Mouse (Mus musculus) erythroblast, embryonic 14.5 days (primary cell): ENCODE data around the gene Xpc. TPM values are rescaled to one million over a fixed set of nuclear protein-coding genes. Genes with fewer than 3 reads are reported as not detected.
"Not testable (repeated sequence)": the region's sequence is repeated elsewhere in the genome, so short reads cannot be mapped to it uniquely, and the experiment has no call there.

Experiments
- H3K27me3 ChIP-seq: 2 replicates; pipeline ENCODE4 v1.6.1; 2012; ENCODE audit warnings: inconsistent platforms; ENCODE audit not compliant: control insufficient read depth
- H3K36me3 ChIP-seq: 2 replicates; pipeline ENCODE4 v1.6.1; 2012; ENCODE audit warnings: mild to moderate bottlenecking, inconsistent platforms; ENCODE audit not compliant: control insufficient read depth
- H3K4me1 ChIP-seq: 2 replicates; pipeline ENCODE4 v1.6.1; 2012; ENCODE audit warnings: inconsistent platforms; ENCODE audit not compliant: control insufficient read depth
- H3K4me3 ChIP-seq: replicated peaks from 2 replicates; pipeline ENCODE3; 2012; ENCODE audit warnings: moderate library complexity, mild to moderate bottlenecking, inconsistent platforms
- H3K9me3 ChIP-seq: 2 replicates; pipeline ENCODE4 v1.6.1; 2012; ENCODE audit warnings: low read length, inconsistent platforms, mixed read lengths; ENCODE audit not compliant: control insufficient read depth
- GATA1 ChIP-seq: IDR thresholded peaks from 2 replicates; pipeline ENCODE4 v1.6.1; 2012; ENCODE audit warnings: low read length, inconsistent platforms, mixed read lengths
- TAL1 ChIP-seq: IDR thresholded peaks from 3 replicates; pipeline ENCODE4 v1.6.1; 2012; ENCODE audit warnings: low read length, inconsistent platforms, mixed read lengths
- polyA plus RNA-seq: library from polyadenylated mRNA; stranded (reverse); fragments of >175 nt; gene quantifications from 2 replicates; pipeline ENCODE4 v1.2.3, GENCODE M21; 2012

Xpc gene
- polyA plus RNA-seq, 1 experiment = 0.07 TPM

GRCm38 (mm10) chr6:91476541-91476940 is 39.1 kb downstream of the Xpc start:
- H3K9me3 ChIP-seq = no peaks in the 10 kb centered on the region
- peaks cover 59% of the 10 kb centered on the region for H3K36me3 ChIP-seq
- peaks cover 44% of the 10 kb centered on the region for H3K4me1 ChIP-seq
- no peak for TF ChIP-seq GATA1
- TF ChIP-seq TAL1 = no peak
- H3K27me3 ChIP-seq = no peaks in the 10 kb centered on the region
- H3K4me3 ChIP-seq = no peak overlapping the region

DNA sequence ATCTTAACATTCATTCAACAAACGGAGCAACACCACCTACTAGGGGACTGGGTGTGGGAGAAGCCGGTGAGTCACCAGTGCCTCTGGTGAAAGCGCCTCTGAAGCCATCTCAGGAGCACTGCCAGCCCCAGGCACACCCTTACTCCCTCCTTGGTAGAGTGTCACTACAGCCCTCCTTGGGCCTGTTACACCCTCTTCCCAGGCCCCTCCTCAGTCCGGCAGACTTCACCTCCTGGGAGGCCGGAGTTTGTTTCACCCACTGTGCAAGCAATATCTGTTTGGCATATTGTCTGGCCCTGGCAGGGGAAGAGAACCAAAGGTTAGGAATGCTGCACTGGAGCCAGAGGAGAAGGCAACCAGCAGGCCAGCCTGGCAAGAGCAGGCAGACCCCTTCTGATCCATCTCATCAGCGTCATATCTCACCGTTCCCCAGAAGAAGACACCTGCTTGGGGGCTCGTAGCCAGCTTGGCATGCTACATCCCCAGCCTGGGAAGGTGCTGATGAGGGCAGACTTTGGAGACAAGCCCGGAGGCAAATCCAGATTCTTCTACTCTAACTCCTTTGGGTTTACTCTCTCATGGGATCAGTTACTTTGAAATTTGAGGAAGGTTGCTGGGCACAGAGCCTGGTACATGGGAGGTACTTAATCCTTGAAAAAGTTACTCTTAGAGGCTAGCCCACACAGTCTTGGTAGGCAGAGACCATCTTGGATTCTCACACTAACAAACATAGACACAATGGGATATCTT is 41.1 kb downstream of the Xpc start:
- H3K4me1 ChIP-seq = peaks cover 46% of the 10 kb centered on the region

GRCm38 (mm10) chr6:91473805-91474440 is 41.8 kb downstream of the Xpc start:
- H3K9me3 ChIP-seq = no peaks in the 10 kb centered on the region
- peaks cover 39% of the 10 kb centered on the region for H3K36me3 ChIP-seq
- H3K27me3 ChIP-seq = no peaks in the 10 kb centered on the region
- peaks cover 48% of the 10 kb centered on the region for H3K4me1 ChIP-seq
- TF ChIP-seq TAL1 (no peak), GATA1 (no peak)
- H3K4me3 ChIP-seq = peak overlapping the region; percentile 86

More for the DNA sequence above, 41.1 kb downstream of the Xpc start:
- no peak for TF ChIP-seq TAL1
- TF ChIP-seq GATA1 = no peak
- Histone ChIP-seq H3K9me3 (no peaks in the 10 kb centered on the region), H3K4me3 (peak overlapping the region; percentile 86), H3K36me3 (peaks cover 40% of the 10 kb centered on the region), H3K27me3 (no peaks in the 10 kb centered on the region)

DNA sequence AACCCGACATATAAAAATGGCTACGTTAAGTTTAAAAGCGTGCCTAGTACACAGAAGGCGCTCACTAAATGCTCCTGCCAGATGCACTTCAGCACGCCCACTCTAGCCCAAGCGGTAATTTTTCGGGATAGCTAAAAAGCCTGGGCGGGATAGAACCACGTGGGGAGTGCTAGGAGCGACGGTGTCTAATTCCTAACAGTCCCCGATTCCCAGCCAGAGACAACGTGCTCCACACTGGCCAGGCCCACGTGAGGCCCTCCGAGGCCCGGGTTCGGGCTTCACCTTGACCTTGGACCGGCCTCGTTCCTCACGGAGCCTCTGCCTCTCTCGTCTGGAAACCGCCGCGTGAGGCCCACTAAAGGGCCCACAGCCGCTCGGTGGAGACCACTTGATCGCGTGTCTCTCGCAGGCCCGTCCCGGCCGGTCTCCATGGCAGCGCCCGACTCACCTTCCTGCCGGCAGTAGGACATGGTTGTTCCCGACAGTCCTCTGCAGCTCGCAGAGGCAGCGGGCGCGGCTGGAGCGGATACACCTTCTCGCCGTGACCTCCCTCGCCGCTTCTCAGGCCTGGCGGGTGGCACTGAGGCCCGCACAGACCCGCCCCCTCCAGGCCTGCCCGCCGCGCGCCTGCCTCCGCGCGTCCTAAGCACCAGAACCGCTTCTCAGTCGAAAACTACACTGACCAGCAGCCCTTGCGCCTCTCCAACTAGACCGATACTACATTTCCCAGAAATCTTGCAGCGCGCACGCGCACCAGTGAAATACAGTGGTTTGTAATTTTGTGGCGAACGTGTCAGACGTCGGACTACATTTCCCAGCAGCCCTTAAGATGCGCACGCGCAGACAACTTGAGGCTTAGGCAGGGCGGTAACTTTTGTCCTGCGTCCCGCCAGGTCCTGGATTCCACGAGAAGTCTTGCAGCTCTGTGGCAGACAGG is 42.6 kb downstream of the Xpc start, which contains the start of the genes Chchd4 and Tmem43:
TSS of gene Chchd4 (minus strand) at position 679 of the 937 bp plus-strand sequence.
TSS of gene Tmem43 (plus strand) at position 836 of the 937 bp plus-strand sequence.
- H3K4me3 ChIP-seq = peak within 1 kb of the TSS; percentile 86
- peaks cover 48% of the 10 kb centered on the region for H3K4me1 ChIP-seq
- H3K36me3 ChIP-seq = peaks cover 39% of the 10 kb centered on the region
- no peaks in the 10 kb centered on the region for H3K9me3 ChIP-seq
- no peaks in the 10 kb centered on the region for H3K27me3 ChIP-seq
- TF ChIP-seq GATA1 (no peak), TAL1 (no peak)

GRCm38 (mm10) chr6:91472319-91472718 is 43.4 kb downstream of the Xpc start:
- Histone ChIP-seq H3K9me3 (no peaks in the 10 kb centered on the region), H3K27me3 (no peaks in the 10 kb centered on the region), H3K36me3 (peaks cover 39% of the 10 kb centered on the region), H3K4me1 (peaks cover 48% of the 10 kb centered on the region), H3K4me3 (peak overlapping the region; percentile 86)
- TF ChIP-seq TAL1 (no peak), GATA1 (no peak)

GRCm38 (mm10) chr6:91471427-91471826 is 44.3 kb downstream of the Xpc start:
- peaks cover 45% of the 10 kb centered on the region for H3K4me1 ChIP-seq
- H3K9me3 ChIP-seq, H3K27me3 ChIP-seq: not testable (repeated sequence)
- H3K4me3 ChIP-seq = peak overlapping the region; percentile 86
- H3K36me3 ChIP-seq = peaks cover 40% of the 10 kb centered on the region

GRCm38 (mm10) chr6:91470712-91471111 is 45.0 kb downstream of the Xpc start:
- H3K27me3 ChIP-seq = no peaks in the 10 kb centered on the region
- no peaks in the 10 kb centered on the region for H3K9me3 ChIP-seq
- TF ChIP-seq TAL1 = no peak
- TF ChIP-seq GATA1 = no peak
- H3K4me3 ChIP-seq = no peak overlapping the region
- peaks cover 42% of the 10 kb centered on the region for H3K36me3 ChIP-seq
- peaks cover 40% of the 10 kb centered on the region for H3K4me1 ChIP-seq

GRCm38 (mm10) chr6:91467106-91467505 is 48.6 kb downstream of the Xpc start:
- Histone ChIP-seq H3K4me1 (peaks cover 10% of the 10 kb centered on the region), H3K36me3 (peaks cover 67% of the 10 kb centered on the region), H3K9me3 (no peaks in the 10 kb centered on the region), H3K27me3 (no peaks in the 10 kb centered on the region), H3K4me3 (no peak overlapping the region)
- TF ChIP-seq TAL1 (no peak), GATA1 (no peak)
